Mouse (Mus musculus) neural tube, embryonic 15.5 days (tissue): ENCODE data around the gene Accsl. TPM values are rescaled to one million over a fixed set of nuclear protein-coding genes. Genes with fewer than 3 reads are reported as not detected.

ENCODE experiments used
- ATAC-seq: fragments of 200-750 bp; cut with Nextera tagmentation; 2 replicates; pipeline ENCODE4 v1.8.0; 2017; ENCODE audit warnings: mild to moderate bottlenecking, moderate TSS enrichment, moderate library complexity; ENCODE audit not compliant: low FRiP score
- H3K27ac ChIP-seq: fragments of 300-500 bp; sonication (generic); replicated peaks from 2 replicates; pipeline ENCODE4 v1.5.1; 2015; ENCODE audit warnings: mild to moderate bottlenecking, inconsistent platforms
- H3K27me3 ChIP-seq: fragments of 300-500 bp; sonication (generic); replicated peaks from 2 replicates; pipeline ENCODE4 v1.6.1; 2015; ENCODE audit warnings: inconsistent platforms
- H3K36me3 ChIP-seq: fragments of 300-500 bp; sonication (generic); 2 replicates; pipeline ENCODE4 v1.6.1; 2015; ENCODE audit warnings: inconsistent platforms
- H3K4me1 ChIP-seq: fragments of 300-500 bp; sonication (generic); 2 replicates; pipeline ENCODE4 v1.6.1; 2015; ENCODE audit warnings: inconsistent platforms
- H3K4me2 ChIP-seq: fragments of 300-500 bp; sonication (generic); 2 replicates; pipeline ENCODE4 v1.6.1; 2015; ENCODE audit warnings: inconsistent platforms, mild to moderate bottlenecking, moderate library complexity
- H3K4me3 ChIP-seq: fragments of 300-500 bp; sonication (generic); replicated peaks from 2 replicates; pipeline ENCODE4 v1.5.1; 2015; ENCODE audit warnings: mild to moderate bottlenecking, inconsistent platforms
- H3K9ac ChIP-seq: fragments of 300-500 bp; sonication (generic); replicated peaks from 2 replicates; pipeline ENCODE4 v1.6.1; 2015; ENCODE audit warnings: mild to moderate bottlenecking, inconsistent platforms
- H3K9me3 ChIP-seq: fragments of 300-500 bp; sonication (generic); replicated peaks from 2 replicates; pipeline ENCODE4 v1.6.1; 2016; ENCODE audit warnings: inconsistent platforms
- whole genome bisulfite sequencing: fragments of 180-500 bp; shearing (Covaris S2); methylation state at CpG from one replicate; pipeline ENCODE4 v1.1.7; 2015; ENCODE audit warnings: mixed read lengths; 5-methylcytosine and 5-hydroxymethylcytosine counted together
- polyA plus RNA-seq: library from polyadenylated mRNA; unstranded; fragments of >200 nt; fragmentation: Nextera tagmentation; extraction: Ambion mirVana; gene quantifications from 2 replicates; pipeline ENCODE4 v1.2.1, GENCODE M21; 2015

Gene Accsl
- polyA plus RNA-seq, 1 experiment from 2014 or later: 0.37 TPM

- ATAC-seq: no peak
- Histone ChIP-seq H3K9ac (no peak overlapping the region), H3K9me3 (no peaks in the 10 kb centered on the region), H3K4me3 (no peak overlapping the region), H3K27ac (no peak overlapping the region), H3K4me2 (no peak overlapping the region), H3K36me3 (no peaks in the 10 kb centered on the region), H3K27me3 (no peaks in the 10 kb centered on the region), H3K4me1 (peaks cover 19% of the 10 kb centered on the region)
- 90% methylated on average over 7 of the region's 7 CpGs for WGBS
These were observed 20.1 kb upstream of the Accsl start for GRCm38 (mm10) chr2:93889071-93889470.

- Histone ChIP-seq H3K4me3 (no peak overlapping the region), H3K36me3 (no peaks in the 10 kb centered on the region), H3K4me2 (no peak overlapping the region), H3K27ac (no peak overlapping the region), H3K27me3 (no peaks in the 10 kb centered on the region), H3K9ac (no peak overlapping the region), H3K4me1 (peaks cover 19% of the 10 kb centered on the region), H3K9me3 (no peaks in the 10 kb centered on the region)
- WGBS: 87% methylated on average over 6 of the region's 6 CpGs
- no peak for ATAC-seq
These were observed 19.4 kb upstream of the Accsl start for GRCm38 (mm10) chr2:93888366-93888765.

DNA sequence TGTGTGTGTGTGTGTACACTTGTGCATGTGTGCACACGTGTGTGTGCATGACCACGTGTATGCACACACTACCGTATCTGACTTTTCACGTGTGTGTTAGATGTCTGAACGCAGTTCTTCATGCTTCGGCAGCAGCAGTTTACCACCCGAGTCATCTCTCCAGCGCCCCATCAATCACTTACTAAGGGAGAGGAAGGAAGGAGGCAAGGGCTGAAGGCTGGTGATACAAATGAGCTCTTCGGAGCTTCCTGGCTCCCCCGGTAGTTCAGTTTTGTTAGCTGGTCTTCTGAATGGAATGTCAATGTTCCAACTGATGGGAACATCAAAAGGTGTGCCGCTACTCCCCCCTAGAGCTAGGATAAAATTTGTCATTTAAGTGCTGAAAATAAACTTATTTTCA is 18.3 kb upstream of the Accsl start:
- ATAC-seq: no peak
- Histone ChIP-seq H3K4me3 (no peak overlapping the region), H3K27me3 (no peaks in the 10 kb centered on the region), H3K9ac (no peak overlapping the region), H3K4me2 (no peak overlapping the region), H3K4me1 (peaks cover 17% of the 10 kb centered on the region), H3K36me3 (no peaks in the 10 kb centered on the region), H3K27ac (no peak overlapping the region), H3K9me3 (no peaks in the 10 kb centered on the region)
- 67% methylated on average over 11 of the region's 11 CpGs for WGBS

- Histone ChIP-seq H3K27me3 (no peaks in the 10 kb centered on the region), H3K36me3 (no peaks in the 10 kb centered on the region), H3K9ac (no peak overlapping the region), H3K4me2 (no peak overlapping the region), H3K27ac (no peak overlapping the region), H3K4me1 (peaks cover 6% of the 10 kb centered on the region), H3K9me3 (no peaks in the 10 kb centered on the region), H3K4me3 (no peak overlapping the region)
- ATAC-seq: no peak
- WGBS: 63% methylated on average over 10 of the region's 10 CpGs
These were observed 17.2 kb upstream of the Accsl start for GRCm38 (mm10) chr2:93886013-93886794.

DNA sequence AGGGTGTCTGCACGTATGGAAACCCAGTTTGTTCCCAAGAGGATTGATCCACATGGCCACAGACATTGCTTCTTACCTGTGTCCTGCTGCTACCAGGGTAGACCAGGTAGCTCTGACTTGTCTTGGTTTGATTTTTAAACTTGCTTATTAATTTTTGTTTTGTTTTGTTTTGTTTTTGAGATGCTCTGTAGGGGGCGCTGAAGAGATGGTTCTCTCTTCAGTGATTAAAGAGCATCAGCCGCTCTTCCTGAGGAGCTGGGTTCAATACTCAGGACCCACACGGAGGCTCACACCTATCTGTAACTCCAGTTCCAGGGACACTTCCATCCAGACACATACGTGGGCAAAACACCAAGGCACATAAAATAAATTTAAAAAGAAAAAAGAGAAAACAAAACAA is 14.1 kb upstream of the Accsl start:
- H3K27ac ChIP-seq: no peak overlapping the region
- H3K27me3 ChIP-seq: no peaks in the 10 kb centered on the region
- H3K4me3 ChIP-seq: no peak overlapping the region
- H3K4me2 ChIP-seq: no peak overlapping the region
- ATAC-seq: no peak
- no peak overlapping the region for H3K9ac ChIP-seq
- H3K9me3 ChIP-seq: no peaks in the 10 kb centered on the region
- H3K36me3 ChIP-seq: no peaks in the 10 kb centered on the region
- no peaks in the 10 kb centered on the region for H3K4me1 ChIP-seq
- 63% methylated on average over 5 of the region's 5 CpGs for WGBS

DNA sequence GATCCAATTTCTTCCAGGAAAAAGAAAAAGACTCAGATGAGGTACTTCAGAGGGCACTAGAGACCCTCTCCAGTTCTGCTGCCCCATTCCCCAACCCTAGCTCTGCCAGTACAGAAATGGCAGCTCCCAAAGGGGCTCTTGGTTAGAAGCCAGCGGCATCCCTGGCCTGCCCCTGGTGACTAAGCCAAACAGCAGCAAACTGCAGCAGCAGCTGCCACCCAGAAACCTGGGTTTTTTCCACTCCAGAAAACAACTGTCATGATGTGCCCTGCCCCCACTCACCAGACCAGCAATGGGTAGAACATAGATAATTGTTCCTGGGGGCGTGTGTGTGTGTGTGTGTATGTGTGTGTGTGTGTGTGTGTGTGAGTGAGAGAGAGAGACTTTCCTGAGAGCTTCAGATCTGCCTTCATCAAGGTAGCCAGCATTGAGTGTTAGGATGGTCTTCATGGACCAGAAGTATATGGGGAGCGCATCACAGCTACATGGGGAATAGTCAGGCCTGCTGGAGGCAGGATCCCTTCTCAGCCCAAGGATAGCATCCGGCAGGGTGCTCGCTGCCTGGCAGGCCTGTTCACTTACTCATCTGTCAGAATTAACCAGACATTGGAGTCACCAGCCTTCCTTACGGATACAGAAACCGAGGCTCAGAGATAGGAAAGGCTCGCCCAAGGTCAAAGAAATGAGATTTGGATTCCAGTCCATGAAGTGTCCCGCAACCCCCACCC is 12.8 kb upstream of the Accsl start:
- Histone ChIP-seq H3K4me1 (no peaks in the 10 kb centered on the region), H3K4me3 (no peak overlapping the region), H3K9ac (no peak overlapping the region), H3K4me2 (no peak overlapping the region), H3K36me3 (no peaks in the 10 kb centered on the region), H3K9me3 (no peaks in the 10 kb centered on the region), H3K27ac (no peak overlapping the region), H3K27me3 (no peaks in the 10 kb centered on the region)
- WGBS: 91% methylated on average over 9 of the region's 9 CpGs
- no peak for ATAC-seq

DNA sequence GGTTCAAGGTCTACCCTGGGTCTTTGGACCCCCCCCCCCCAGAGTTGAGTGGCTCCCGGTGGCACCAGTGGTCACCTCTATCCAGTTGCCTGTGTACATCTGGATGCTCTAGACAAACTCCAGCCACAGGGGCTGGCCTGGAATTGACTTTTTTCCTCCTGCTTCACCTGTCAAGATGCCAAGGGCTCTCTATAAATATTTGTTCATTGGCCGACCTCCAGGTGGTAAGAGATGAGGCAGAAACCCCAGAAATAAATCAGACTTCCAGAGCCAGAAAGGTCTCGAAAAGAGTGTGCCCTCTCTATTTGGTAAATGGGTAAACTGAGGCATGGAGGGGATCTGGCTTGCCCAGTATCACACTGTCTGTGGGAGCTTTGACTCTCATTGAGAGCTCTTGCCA is 12.0 kb upstream of the Accsl start:
- no peak overlapping the region for H3K4me2 ChIP-seq
- no peak overlapping the region for H3K9ac ChIP-seq
- no peak for ATAC-seq
- H3K9me3 ChIP-seq: no peaks in the 10 kb centered on the region
- no peaks in the 10 kb centered on the region for H3K27me3 ChIP-seq
- no peak overlapping the region for H3K27ac ChIP-seq
- no peaks in the 10 kb centered on the region for H3K36me3 ChIP-seq
- H3K4me1 ChIP-seq: no peaks in the 10 kb centered on the region
- WGBS: 77% methylated on average over 3 of the region's 3 CpGs
- no peak overlapping the region for H3K4me3 ChIP-seq

DNA sequence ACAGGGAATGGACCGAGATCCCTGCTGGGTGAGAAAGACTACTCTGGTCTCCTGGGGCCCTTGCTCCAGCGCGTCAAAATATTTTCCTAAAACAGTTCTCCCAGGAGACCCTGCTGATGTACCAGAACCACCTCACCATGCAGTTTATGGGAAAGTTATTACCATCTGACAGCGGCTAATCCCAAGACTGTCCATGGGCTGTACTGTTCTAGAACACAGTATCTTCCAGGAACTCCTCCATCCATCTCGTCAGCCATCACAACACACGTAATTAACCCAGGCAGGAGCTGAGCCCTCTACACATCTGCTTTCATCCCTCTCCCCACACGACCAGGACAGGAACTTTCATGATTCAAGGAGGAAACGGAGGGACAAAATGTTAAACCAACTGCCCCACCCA is 11.5 kb upstream of the Accsl start:
- Histone ChIP-seq H3K36me3 (no peaks in the 10 kb centered on the region), H3K27ac (no peak overlapping the region), H3K4me1 (no peaks in the 10 kb centered on the region), H3K27me3 (no peaks in the 10 kb centered on the region), H3K4me3 (no peak overlapping the region), H3K9me3 (no peaks in the 10 kb centered on the region), H3K9ac (no peak overlapping the region), H3K4me2 (no peak overlapping the region)
- 72% methylated on average over 8 of the region's 8 CpGs for WGBS
- no peak for ATAC-seq

DNA sequence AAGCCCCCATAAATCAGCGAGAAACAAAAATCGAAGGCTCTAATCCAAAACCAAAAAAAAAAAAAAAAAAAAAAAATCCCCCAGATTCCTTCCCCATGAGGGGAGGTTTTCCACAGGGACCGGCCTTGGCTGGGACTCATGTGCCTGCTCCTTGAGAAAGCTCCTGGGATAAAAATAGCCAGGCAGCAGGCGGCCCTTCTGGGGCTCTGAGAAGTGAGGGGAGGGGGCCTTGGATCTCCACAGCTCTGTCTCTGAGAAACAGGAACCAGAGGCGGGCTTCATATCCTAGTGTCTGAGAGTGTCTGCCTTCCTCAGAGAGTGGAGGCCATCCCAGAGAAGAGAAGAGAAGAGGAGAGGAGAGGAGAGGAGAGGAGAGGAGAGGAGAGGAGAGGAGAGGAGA is 8.0 kb upstream of the Accsl start:
- Histone ChIP-seq H3K4me1 (peaks cover 15% of the 10 kb centered on the region), H3K27me3 (no peaks in the 10 kb centered on the region), H3K36me3 (no peaks in the 10 kb centered on the region), H3K9ac (no peak overlapping the region), H3K4me2 (no peak overlapping the region), H3K27ac (no peak overlapping the region), H3K4me3 (no peak overlapping the region), H3K9me3 (no peaks in the 10 kb centered on the region)
- ATAC-seq: no peak
- WGBS: 74% methylated on average over 5 of the region's 5 CpGs

DNA sequence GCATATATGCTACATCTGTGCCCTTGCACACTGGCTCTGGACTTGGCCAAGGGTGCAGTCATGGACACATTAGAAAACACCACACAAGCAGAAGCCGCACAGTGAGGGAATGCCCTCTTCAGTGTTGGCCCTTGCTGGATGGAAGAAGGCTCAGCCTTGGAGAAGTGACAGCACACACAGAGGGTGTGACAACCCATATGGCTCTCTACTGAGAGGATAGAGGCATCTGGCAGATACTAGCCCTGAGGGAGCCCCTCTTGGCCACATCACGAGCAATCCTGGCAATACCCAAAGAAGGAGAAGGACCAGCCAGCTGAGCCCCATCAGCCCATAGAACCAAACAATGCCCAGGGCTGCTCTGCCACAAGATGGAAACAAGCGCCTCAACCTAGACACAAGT is 5.6 kb upstream of the Accsl start:
- Histone ChIP-seq H3K4me3 (no peak overlapping the region), H3K9me3 (no peaks in the 10 kb centered on the region), H3K36me3 (no peaks in the 10 kb centered on the region), H3K4me2 (no peak overlapping the region), H3K27ac (no peak overlapping the region), H3K9ac (no peak overlapping the region), H3K4me1 (peaks cover 15% of the 10 kb centered on the region), H3K27me3 (no peaks in the 10 kb centered on the region)
- ATAC-seq: no peak
- WGBS: 74% methylated on average over 3 of the region's 3 CpGs

- ATAC-seq: no peak
- H3K4me1 ChIP-seq: peaks cover 15% of the 10 kb centered on the region
- H3K36me3 ChIP-seq: no peaks in the 10 kb centered on the region
- H3K4me2 ChIP-seq: peak overlapping the region; percentile 19
- no peak overlapping the region for H3K4me3 ChIP-seq
- 32% methylated on average over 2 of the region's 2 CpGs for WGBS
- H3K27ac ChIP-seq: no peak overlapping the region
- no peak overlapping the region for H3K9ac ChIP-seq
- no peaks in the 10 kb centered on the region for H3K27me3 ChIP-seq
- H3K9me3 ChIP-seq: no peaks in the 10 kb centered on the region
These were observed 5.2 kb upstream of the Accsl start for GRCm38 (mm10) chr2:93874227-93874514.

DNA sequence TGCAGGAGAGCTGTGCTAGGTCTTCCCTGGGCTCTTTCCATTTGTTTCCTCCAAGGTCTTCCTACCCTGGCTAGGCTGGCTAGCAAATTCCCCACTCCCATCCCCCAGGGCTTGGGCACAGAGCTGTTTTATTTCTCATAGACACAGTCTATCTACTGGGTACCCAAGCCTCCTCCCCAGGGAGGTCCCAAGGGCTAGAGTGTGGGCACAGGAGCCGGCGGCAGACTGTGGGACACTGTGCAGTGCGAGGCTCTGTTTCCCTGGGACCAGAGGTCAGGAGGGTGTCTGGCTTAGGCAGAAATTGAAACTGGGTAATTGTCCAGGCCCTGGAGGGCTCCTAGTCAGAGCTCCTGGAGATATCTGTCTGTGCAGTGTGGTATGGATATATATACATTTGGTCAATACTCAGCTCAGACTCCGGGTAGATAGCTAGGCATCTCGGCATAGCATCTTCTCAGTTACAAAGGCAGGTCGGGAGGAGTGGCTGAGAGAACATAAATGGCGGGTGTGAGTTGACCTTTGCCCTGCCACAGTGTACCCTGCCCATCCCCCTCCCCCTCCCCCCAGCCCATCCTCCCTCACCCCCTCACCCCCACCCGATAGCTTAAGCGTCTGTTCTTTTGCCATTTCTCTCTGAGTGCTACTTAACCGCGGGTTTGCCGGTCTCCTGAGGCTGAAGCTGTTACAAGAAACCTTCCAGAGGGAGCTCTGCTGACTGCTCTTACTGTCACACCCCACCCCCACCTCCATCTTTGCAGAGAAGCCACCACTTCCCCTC is 4.7 kb upstream of the Accsl start:
- Histone ChIP-seq H3K9me3 (no peaks in the 10 kb centered on the region), H3K9ac (no peak overlapping the region), H3K4me1 (peaks cover 15% of the 10 kb centered on the region), H3K27ac (no peak overlapping the region), H3K36me3 (no peaks in the 10 kb centered on the region), H3K4me2 (peak overlapping the region; percentile 19), H3K4me3 (no peak overlapping the region), H3K27me3 (no peaks in the 10 kb centered on the region)
- WGBS: 20% methylated on average over 12 of the region's 12 CpGs
- peak; percentile 21; the same call in 1 of the 2 replicates for ATAC-seq
